Mouse (Mus musculus): ENCODE results near the gene Ces5a.
"Not testable (repeated sequence)": the region's sequence is repeated elsewhere in the genome, so short reads cannot be mapped to it uniquely, and the experiment has no call there.

The Ces5a gene

GRCm38 (mm10) chr8:93535730-93536129 lies at the start of gene Ces5a:
TSS of gene Ces5a (minus strand) at chr8:93535830.
- CTCF ChIA-PET, result no interaction called here

- CTCF ChIA-PET, result interaction anchor here (0.5 kb wide), 1 partner anchor 24 kb away, joined by 3 read pairs; no protein-coding TSS in a partner anchor
These were observed 37.2 kb upstream of the Ces5a start for GRCm38 (mm10) chr8:93572841-93573240.

- CTCF ChIA-PET, result interaction anchor here (0.5 kb wide), 1 partner anchor 24 kb away, joined by 3 read pairs; no protein-coding TSS in a partner anchor
These were observed 36.5 kb upstream of the Ces5a start for GRCm38 (mm10) chr8:93572095-93572501.

GRCm38 (mm10) chr8:93571369-93571985 lies 35.8 kb upstream of the Ces5a start:
- CTCF ChIA-PET, result no interaction called here

- CTCF ChIA-PET, result no interaction called here
These were observed 34.5 kb upstream of the Ces5a start for GRCm38 (mm10) chr8:93570186-93570530.

- CTCF ChIA-PET, result no interaction called here
These were observed 33.9 kb upstream of the Ces5a start for GRCm38 (mm10) chr8:93569311-93570185.

- CTCF ChIA-PET, result no interaction called here
These were observed 33.0 kb upstream of the Ces5a start for GRCm38 (mm10) chr8:93568666-93569065.

- CTCF ChIA-PET, result no interaction called here
These were observed 31.5 kb upstream of the Ces5a start for GRCm38 (mm10) chr8:93567086-93567485.

GRCm38 (mm10) chr8:93564634-93565033 lies 29.0 kb upstream of the Ces5a start:
- CTCF ChIA-PET, result no interaction called here

- CTCF ChIA-PET, result no interaction called here
These were observed 27.9 kb upstream of the Ces5a start for GRCm38 (mm10) chr8:93563551-93563950.

GRCm38 (mm10) chr8:93562557-93563210 lies 27.1 kb upstream of the Ces5a start:
- CTCF ChIA-PET, result no interaction called here

- CTCF ChIA-PET, result no interaction called here
These were observed 25.6 kb upstream of the Ces5a start for GRCm38 (mm10) chr8:93561271-93561670.

GRCm38 (mm10) chr8:93559696-93560095 lies 24.1 kb upstream of the Ces5a start:
- CTCF ChIA-PET, result no interaction called here

- CTCF ChIA-PET, result no interaction called here
These were observed 33.0 kb downstream of the Ces5a start for GRCm38 (mm10) chr8:93502634-93503033.

GRCm38 (mm10) chr8:93499437-93499836 lies 36.2 kb downstream of the Ces5a start:
- CTCF ChIA-PET, result no interaction called here

GRCm38 (mm10) chr8:93495330-93495729 lies 40.3 kb downstream of the Ces5a start:
- CTCF ChIA-PET, result no interaction called here

- CTCF ChIA-PET, result no interaction called here
These were observed 46.9 kb downstream of the Ces5a start for GRCm38 (mm10) chr8:93488743-93489142.

GRCm38 (mm10) chr8:93478211-93478610 lies 57.4 kb downstream of the Ces5a start:
- CTCF ChIA-PET, result no interaction called here

GRCm38 (mm10) chr8:93469733-93470132 lies 65.9 kb downstream of the Ces5a start:
- CTCF ChIA-PET, result not testable (repeated sequence)

- CTCF ChIA-PET, result no interaction called here
These were observed 81.3 kb downstream of the Ces5a start for GRCm38 (mm10) chr8:93454258-93454877.
